Mouse (Mus musculus): Measurements from ENCODE around the gene Tapbpl.
"Not testable (repeated sequence)": the region's sequence is repeated elsewhere in the genome, so short reads cannot be mapped to it uniquely, and the experiment has no call there.

Gene Tapbpl

GRCm38 (mm10) chr6:125231117-125232044 lies at the start of gene Tapbpl:
Tapbpl (minus strand) TSS chr6:125231860.
- DNase-seq (ENCODE audit: low spot score in 2 of 2), result peak in 1 of 2 experiments; percentile 37

DNA sequence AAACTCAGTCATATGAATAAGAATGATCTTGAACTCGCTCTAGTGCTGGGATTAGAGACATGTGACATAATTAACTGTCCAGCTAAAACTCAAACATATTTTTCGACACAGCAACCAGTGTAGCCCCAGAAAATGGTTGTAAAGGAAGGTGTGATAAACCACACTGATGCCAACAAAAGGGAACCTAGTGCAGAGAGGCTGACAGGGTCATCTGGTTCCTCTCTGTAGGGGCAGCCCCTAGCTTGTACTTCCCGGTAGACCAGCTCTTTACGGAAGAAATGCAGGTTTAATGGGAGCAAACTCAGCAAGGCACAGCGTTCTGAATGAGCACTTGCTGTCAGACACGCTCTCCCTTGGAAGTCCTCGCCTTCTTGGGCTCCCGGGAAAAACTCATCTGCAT lies 48.1 kb upstream of the Tapbpl start:
- DNase-seq (ENCODE audit: low spot score in 2 of 2), result no peak

- DNase-seq (ENCODE audit: low spot score in 2 of 2), result peak in 1 of 2 experiments; percentile 25
Observed at GRCm38 (mm10) chr6:125274841-125275563, 43.3 kb upstream of the Tapbpl start.

DNA sequence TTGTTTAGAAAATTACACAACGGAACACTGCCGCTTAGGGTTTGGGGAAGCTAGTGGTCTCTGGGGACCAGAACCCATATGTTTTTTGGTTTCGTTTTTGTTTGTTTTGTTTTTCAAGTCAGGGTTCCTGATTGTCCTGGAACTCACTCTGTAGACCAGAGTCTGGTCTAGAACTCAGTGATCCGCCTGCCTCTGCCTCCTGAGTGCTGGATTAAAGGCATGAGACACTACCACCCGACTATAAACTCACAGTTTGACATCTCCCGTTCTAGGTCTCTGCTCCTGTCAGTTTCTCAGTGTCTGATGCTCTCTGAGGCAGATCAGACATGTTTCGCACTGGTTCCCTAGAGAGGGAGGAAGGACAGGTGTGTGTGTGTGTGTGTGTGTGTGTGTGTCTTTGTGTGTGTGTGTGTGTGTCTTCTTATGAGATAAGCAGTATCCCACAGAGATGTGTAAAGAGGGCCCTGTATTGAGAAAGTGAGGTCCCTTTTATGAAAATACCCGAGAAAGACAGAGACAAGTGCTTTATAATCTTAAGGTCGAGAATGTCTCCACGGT lies 40.6 kb upstream of the Tapbpl start:
- DNase-seq (ENCODE audit: low spot score in 2 of 2), result no peak

DNA sequence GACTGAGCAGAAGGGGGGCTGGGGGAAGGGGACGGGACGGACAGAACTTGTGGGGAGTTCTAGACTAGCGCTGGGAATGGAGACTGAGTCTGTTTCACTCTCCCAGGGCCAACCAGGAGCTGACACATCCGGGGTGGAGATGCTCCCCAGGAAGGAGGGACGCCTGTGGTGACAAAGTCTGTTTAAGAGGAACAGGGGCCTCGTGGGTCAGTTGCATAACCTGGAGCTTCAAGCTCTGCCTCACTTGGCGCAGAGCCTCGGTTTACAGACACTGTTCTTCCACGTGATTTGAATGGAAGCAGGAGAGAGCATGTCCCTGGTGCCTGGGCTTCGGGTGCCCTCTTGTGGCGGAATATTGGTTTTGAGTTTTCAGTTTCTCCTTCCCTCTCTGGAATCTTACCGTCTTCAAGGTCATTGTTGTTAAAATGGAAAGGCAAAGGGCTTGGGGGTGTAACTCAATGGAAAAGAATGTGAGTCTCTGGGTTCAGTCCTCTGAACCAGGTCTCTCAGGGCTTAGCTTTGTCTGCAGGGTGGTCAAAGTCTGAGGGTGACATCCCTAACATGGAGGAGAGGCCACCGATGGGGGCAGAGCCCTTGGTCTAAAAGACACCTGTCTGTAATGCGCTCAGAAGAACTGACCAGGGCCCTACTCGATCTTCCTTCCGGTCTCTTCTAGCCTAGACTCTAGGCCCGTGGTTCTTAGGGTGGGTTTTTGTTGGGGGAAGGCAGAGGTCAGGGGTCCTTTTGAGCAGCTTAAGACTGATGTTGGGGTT lies 40.0 kb upstream of the Tapbpl start:
- peak; percentile 78 to 85 for DNase-seq (ENCODE audit: low spot score in 2 of 2)

DNA sequence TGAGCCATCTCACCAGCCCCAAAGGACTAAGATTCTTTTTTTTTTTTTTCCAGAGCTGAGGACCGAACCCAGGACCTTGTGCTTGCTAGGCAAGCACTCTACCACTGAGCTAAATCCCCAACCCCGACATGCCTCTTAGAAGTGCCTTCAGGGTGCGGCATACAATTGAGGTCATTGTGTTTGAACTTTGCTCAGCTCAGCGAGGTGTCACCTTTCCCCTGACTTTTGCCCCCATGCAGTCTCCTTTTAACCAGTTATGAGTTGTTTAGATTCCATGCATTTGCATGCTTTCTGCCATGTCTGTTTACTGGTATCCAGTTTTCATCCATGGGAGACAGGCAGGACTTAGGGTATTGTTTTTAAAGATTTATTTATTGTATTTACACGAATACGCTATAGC lies 37.1 kb upstream of the Tapbpl start:
- DNase-seq (ENCODE audit: low spot score in 2 of 2), result no peak

GRCm38 (mm10) chr6:125267469-125267868 lies 35.8 kb upstream of the Tapbpl start:
- no peak for DNase-seq (ENCODE audit: low spot score in 2 of 2)

- DNase-seq (ENCODE audit: low spot score in 2 of 2), result not testable (repeated sequence)
Observed at GRCm38 (mm10) chr6:125266600-125266999, 34.9 kb upstream of the Tapbpl start.

DNA sequence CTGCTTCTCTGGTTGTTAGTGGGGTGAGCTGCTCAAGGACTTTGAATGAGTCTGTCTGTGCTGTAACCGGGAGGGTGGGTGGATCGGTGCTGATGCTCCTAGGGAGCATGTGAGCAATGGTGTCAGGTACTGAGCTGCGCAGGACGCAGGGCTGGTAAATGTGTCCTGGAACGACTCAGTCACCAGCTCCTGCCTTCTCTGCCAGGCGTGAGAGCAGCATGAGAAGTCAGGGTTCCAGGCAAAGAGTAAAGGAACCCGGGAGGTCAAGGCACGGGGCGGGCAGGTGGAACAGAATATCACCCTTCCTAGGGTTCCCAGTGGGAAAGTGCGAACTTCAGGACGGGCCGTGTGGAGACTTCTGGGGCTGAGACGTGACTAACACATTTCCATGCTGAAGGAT lies 34.4 kb upstream of the Tapbpl start:
- DNase-seq (ENCODE audit: low spot score in 2 of 2), result no peak

- peak in 1 of 2 experiments; percentile 16 for DNase-seq (ENCODE audit: low spot score in 2 of 2)
Observed at GRCm38 (mm10) chr6:125265239-125265638, 33.6 kb upstream of the Tapbpl start.

DNA sequence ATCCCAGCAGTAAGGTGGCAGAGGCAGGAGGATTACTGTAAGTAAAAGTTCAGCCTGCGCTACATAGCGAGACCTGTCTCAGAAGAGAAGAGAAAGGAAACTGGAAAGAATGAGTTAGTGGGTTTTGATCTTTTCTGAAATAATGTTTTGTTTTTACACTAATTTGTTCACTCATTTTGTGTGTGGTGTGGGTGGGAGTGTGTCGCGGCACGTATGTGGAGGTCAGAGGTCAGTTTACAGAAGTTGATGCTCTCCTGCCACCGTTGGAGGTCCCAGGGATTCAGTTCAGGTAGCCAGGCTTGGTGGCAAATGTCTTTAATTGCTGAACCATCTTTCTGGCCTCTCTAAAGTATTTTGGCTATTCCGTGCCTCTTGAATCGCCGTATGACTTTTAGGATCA lies 32.6 kb upstream of the Tapbpl start:
- DNase-seq (ENCODE audit: low spot score in 2 of 2), result no peak

GRCm38 (mm10) chr6:125260006-125260555 lies 28.4 kb upstream of the Tapbpl start:
- no peak for DNase-seq (ENCODE audit: low spot score in 2 of 2)

- no peak for DNase-seq (ENCODE audit: low spot score in 2 of 2)
Observed at GRCm38 (mm10) chr6:125256222-125256966, 24.7 kb upstream of the Tapbpl start.

DNA sequence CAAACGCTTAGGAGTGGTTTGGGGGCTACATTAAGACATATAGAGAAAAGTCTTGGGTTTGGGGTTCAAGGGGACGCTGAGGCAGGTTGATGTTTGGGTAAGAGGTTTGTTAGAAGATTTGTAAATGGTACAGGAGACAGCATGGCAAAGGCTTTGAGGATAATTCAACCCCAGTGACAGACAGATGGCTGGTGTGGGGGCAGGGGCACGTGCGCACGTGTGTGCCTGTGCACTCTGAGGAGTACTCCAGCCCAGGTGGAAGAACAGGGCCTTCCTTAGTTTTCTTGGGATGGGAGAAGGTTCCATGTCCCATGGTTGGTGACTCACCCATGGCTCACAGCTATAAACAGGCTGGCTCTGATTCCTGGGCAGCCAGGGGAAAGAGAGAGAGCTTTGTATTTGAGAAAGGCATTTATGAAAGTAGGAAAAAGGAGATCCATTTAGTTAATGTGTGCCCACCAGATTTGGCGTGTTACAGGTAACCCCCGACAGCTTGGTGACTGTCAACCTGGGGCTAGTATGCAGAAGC lies 23.9 kb upstream of the Tapbpl start:
- DNase-seq (ENCODE audit: low spot score in 2 of 2), result no peak

GRCm38 (mm10) chr6:125253863-125254715 lies 22.4 kb upstream of the Tapbpl start:
- DNase-seq (ENCODE audit: low spot score in 2 of 2), result no peak

GRCm38 (mm10) chr6:125252711-125253110 lies 21.1 kb upstream of the Tapbpl start:
- DNase-seq (ENCODE audit: low spot score in 2 of 2), result no peak

DNA sequence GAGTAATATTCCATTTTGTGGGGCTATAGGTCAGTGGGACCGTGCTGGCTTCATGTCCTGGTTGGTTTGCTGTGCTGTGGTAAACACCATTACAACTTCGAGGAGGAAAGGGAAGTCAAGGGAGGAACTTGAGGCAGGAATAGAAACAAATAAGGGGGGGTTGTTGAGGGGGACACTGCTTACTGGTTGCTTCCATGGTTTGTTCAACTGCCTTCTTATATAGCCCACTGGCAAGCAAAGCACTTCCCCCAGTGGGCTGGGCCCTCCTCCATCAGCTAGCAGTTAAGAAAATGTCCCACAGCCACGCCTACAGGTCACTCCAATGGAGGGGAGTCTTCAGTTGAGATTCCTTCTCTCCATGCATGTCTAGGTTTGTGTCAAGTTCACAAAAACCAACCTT lies 20.6 kb upstream of the Tapbpl start:
- DNase-seq (ENCODE audit: low spot score in 2 of 2), result no peak

GRCm38 (mm10) chr6:125244551-125244950 lies 12.9 kb upstream of the Tapbpl start:
- no peak for DNase-seq (ENCODE audit: low spot score in 2 of 2)

DNA sequence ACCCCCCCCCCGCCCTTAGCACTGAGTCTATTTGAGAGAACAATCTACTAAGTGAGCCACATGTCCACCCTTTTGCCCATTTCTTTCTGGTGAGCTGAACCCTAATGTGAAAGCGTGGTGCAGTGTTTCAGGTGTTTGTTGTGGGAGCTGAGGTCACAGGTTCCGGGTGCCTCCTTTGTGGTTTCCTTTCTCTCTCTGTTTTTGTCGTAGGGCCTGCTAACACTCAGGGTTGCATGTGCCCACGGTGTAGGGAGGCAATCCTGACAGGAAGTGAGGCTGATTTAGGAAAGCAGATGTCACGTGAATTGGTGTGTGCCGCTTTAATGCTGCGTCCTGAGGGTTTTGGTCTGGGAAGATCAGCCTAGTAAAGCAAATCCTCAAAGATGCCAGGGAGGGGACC lies 9.9 kb upstream of the Tapbpl start:
- no peak for DNase-seq (ENCODE audit: low spot score in 2 of 2)
